Mouse (Mus musculus): ENCODE measurements around the gene Dusp18. TPM values are rescaled to one million over a fixed set of nuclear protein-coding genes. Genes with fewer than 3 reads are reported as not detected.
A peak's percentile ranks its signal among the peaks of the same experiment; 100 is the strongest.

Dusp18 gene
- polyA plus RNA-seq, 1 experiment from 2014 or later = 16.6 TPM

DNA sequence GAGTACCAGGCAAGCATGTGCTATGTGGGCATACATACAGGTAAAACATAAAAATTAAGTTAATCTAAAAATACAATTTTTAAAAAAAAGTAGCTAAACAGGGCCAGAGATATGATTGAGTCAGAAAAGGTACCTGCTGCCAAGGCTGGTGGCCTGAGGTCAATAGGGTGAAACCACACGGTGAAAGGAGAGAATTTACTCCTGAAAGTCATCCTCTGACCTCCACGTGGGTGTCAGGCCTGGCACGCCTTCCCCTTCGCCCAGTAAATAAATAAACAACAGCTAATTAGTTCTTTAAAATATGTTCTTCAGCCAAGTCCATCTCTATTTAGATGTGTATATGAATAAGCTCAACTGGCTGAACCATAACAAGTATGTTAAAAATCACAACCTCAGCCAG, 34.7 kb upstream of the Dusp18 start:
- DNase-seq (ENCODE audit: low spot score) = no peak
- Histone ChIP-seq H3K27ac (replicated peaks) (no peak overlapping the region), H3K4me1 (peaks cover 11% of the 10 kb centered on the region), H3K9me3 (no peaks in the 10 kb centered on the region), H3K27me3 (replicated peaks; ENCODE audit: low read depth, poor library complexity, severe bottlenecking) (peaks cover 41% of the 10 kb centered on the region), H3K36me3 (replicated peaks) (no peaks in the 10 kb centered on the region), H3K4me3 (no peak overlapping the region)
- WGBS = 75% methylated on average over 4 of the region's 4 CpGs

GRCm38 (mm10) chr11:3862661-3863453, 32.2 kb upstream of the Dusp18 start:
- Histone ChIP-seq H3K36me3 (replicated peaks) (no peaks in the 10 kb centered on the region), H3K27me3 (replicated peaks; ENCODE audit: low read depth, poor library complexity, severe bottlenecking) (peaks cover 56% of the 10 kb centered on the region), H3K9me3 (no peaks in the 10 kb centered on the region), H3K27ac (replicated peaks) (no peak overlapping the region), H3K4me3 (peak overlapping the region; percentile 67), H3K4me1 (peaks cover 11% of the 10 kb centered on the region)
- 71% methylated on average over 19 of the region's 19 CpGs for WGBS
- no peak for DNase-seq (ENCODE audit: low spot score)

DNA sequence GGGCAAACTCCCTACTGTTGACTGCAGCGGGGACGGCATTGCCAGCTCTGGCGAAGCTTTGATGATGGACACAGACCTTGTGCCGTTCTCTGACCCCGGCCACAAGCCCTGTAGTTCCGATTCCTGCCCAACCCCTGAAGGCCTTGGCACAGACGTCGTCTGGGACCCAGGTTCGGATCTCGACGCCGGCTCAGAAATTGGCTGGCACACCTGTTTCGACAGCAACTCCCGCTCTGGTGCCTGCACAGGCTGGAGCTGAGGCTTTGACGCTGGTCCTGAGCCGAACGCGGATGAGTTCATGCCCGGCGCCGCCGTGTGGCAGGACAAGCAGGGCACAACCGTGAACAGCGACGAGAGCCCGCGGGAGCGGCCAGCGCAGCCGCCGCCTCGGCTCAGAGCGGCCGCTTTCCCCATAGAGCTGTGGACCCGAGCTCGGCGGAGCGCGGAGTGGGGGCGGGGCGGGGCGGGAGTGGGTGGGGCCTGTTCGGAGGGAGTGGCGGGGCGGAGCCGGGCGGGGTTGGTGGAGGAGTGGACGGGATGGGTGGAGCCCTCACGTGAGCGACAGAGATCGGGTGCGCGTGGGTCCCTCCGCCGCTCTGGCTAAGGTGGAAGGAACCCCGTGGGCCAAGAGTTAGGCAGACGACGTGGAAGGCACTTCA, 31.5 kb upstream of the Dusp18 start, which contains the start of gene Osbp2:
Osbp2 (minus strand) TSS at position 450 of the 659 bp plus-strand sequence.
- Histone ChIP-seq H3K4me3 (peak within 1 kb of the TSS; percentile 67), H3K4me1 (peaks cover 11% of the 10 kb centered on the region), H3K27me3 (replicated peaks; ENCODE audit: low read depth, poor library complexity, severe bottlenecking) (peaks cover 56% of the 10 kb centered on the region), H3K36me3 (replicated peaks) (no peaks in the 10 kb centered on the region), H3K9me3 (no peaks in the 10 kb centered on the region), H3K27ac (replicated peaks) (peak within 1 kb of the TSS; percentile 77)
- WGBS = 4% methylated on average over 58 of the region's 58 CpGs
- DNase-seq (ENCODE audit: low spot score) = peak; percentile 93

DNA sequence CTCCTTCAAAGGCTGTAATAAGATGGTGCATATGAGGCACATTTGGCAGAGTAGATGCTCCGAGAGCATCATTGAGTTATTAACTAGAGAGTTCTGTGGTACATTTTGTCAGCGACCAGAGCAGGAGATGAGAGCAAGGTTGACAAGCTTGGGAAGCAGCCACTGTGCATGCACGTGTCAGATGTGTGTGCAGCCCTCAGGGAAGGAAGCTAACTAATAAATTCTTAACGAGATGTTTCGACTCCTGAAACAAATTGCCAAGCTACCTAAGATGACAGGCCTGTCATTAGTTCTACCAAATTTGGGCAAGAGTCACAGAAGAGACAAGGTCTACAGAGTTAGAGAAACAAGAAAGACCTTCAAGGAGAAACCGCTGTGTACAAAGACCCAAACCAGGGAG, 30.7 kb upstream of the Dusp18 start:
- H3K27ac ChIP-seq (replicated peaks) = no peak overlapping the region; the same call in 1 of the 2 replicates
- DNase-seq (ENCODE audit: low spot score) = no peak
- H3K4me1 ChIP-seq = peaks cover 11% of the 10 kb centered on the region
- no peaks in the 10 kb centered on the region for H3K36me3 ChIP-seq (replicated peaks)
- H3K9me3 ChIP-seq = no peaks in the 10 kb centered on the region
- peaks cover 56% of the 10 kb centered on the region for H3K27me3 ChIP-seq (replicated peaks; ENCODE audit: low read depth, poor library complexity, severe bottlenecking)
- H3K4me3 ChIP-seq = peak overlapping the region; percentile 67
- WGBS = 38% methylated on average over 6 of the region's 6 CpGs

DNA sequence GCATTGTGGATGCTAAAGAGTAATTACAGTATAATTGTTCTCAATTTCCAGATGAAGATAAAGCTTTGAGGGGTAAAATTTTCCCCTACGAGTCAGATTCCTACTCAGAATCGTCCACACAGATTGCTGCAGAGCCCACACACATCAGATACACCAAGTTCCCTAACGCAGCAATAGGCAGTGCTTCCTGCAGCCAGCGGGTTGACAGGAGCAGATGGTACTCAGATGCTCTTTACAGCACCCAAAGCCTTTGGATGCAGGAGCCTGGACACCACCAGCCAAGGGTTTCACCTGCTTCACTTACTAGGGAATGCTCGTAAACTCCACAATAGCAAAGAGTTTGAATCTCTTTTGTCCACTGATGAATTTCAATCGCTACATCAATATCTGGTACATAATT, 18.6 kb upstream of the Dusp18 start:
- H3K36me3 ChIP-seq (replicated peaks) = no peaks in the 10 kb centered on the region
- DNase-seq (ENCODE audit: low spot score) = no peak
- WGBS = 85% methylated on average over 6 of the region's 6 CpGs
- H3K27me3 ChIP-seq (replicated peaks; ENCODE audit: low read depth, poor library complexity, severe bottlenecking) = no peaks in the 10 kb centered on the region
- H3K4me1 ChIP-seq = no peaks in the 10 kb centered on the region
- H3K9me3 ChIP-seq = no peaks in the 10 kb centered on the region
- no peak overlapping the region for H3K27ac ChIP-seq (replicated peaks)
- no peak overlapping the region for H3K4me3 ChIP-seq

GRCm38 (mm10) chr11:3878660-3879059, 16.4 kb upstream of the Dusp18 start:
- H3K4me1 ChIP-seq = no peaks in the 10 kb centered on the region
- no peaks in the 10 kb centered on the region for H3K36me3 ChIP-seq (replicated peaks)
- no peaks in the 10 kb centered on the region for H3K27me3 ChIP-seq (replicated peaks; ENCODE audit: low read depth, poor library complexity, severe bottlenecking)
- H3K9me3 ChIP-seq = no peaks in the 10 kb centered on the region
- no peak for DNase-seq (ENCODE audit: low spot score)
- H3K4me3 ChIP-seq = no peak overlapping the region
- no peak overlapping the region for H3K27ac ChIP-seq (replicated peaks)
- WGBS = 78% methylated on average over 7 of the region's 7 CpGs

DNA sequence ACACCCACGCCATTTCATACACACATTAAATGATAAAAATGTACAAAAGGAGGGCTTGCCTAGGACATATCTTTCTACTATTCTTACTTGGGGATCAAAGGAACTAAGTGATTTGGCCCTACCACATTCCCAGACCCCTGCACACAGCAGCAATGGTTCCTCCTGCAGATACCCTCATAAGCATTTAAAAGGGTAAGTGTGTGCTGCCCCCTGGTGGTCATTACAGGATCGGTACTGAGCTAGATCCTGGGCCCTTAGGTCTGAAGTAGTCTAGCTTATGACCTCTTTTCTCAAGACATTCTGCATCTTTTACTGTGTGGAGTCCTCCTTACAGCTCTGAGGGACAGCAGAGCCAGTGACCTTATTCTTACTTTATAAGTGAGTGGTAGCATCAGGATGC, 15.2 kb upstream of the Dusp18 start:
- Histone ChIP-seq H3K27me3 (replicated peaks; ENCODE audit: low read depth, poor library complexity, severe bottlenecking) (no peaks in the 10 kb centered on the region), H3K4me3 (no peak overlapping the region), H3K4me1 (peaks cover under 1% of the 10 kb centered on the region), H3K9me3 (no peaks in the 10 kb centered on the region), H3K27ac (replicated peaks) (no peak overlapping the region), H3K36me3 (replicated peaks) (no peaks in the 10 kb centered on the region)
- DNase-seq (ENCODE audit: low spot score) = peak; percentile 78
- 35% methylated on average over 2 of the region's 2 CpGs for WGBS

- Histone ChIP-seq H3K9me3 (no peaks in the 10 kb centered on the region), H3K4me3 (no peak overlapping the region), H3K27ac (replicated peaks) (no peak overlapping the region), H3K4me1 (peaks cover 10% of the 10 kb centered on the region), H3K27me3 (replicated peaks; ENCODE audit: low read depth, poor library complexity, severe bottlenecking) (no peaks in the 10 kb centered on the region), H3K36me3 (replicated peaks) (no peaks in the 10 kb centered on the region)
- WGBS = 91% methylated on average over 3 of the region's 3 CpGs
- DNase-seq (ENCODE audit: low spot score) = no peak
These were observed 11.3 kb upstream of the Dusp18 start for GRCm38 (mm10) chr11:3883711-3884110.

- DNase-seq (ENCODE audit: low spot score) = no peak
- WGBS = 79% methylated on average over 5 of the region's 5 CpGs
- Histone ChIP-seq H3K4me1 (peaks cover 10% of the 10 kb centered on the region), H3K4me3 (no peak overlapping the region), H3K27me3 (replicated peaks; ENCODE audit: low read depth, poor library complexity, severe bottlenecking) (no peaks in the 10 kb centered on the region), H3K27ac (replicated peaks) (no peak overlapping the region), H3K9me3 (no peaks in the 10 kb centered on the region), H3K36me3 (replicated peaks) (no peaks in the 10 kb centered on the region)
These were observed 7.7 kb upstream of the Dusp18 start for GRCm38 (mm10) chr11:3887331-3887730.

GRCm38 (mm10) chr11:3893970-3894369, 1.1 kb upstream of the Dusp18 start:
- H3K4me3 ChIP-seq = peak overlapping the region; percentile 67
- no peaks in the 10 kb centered on the region for H3K27me3 ChIP-seq (replicated peaks; ENCODE audit: low read depth, poor library complexity, severe bottlenecking)
- no peaks in the 10 kb centered on the region for H3K9me3 ChIP-seq
- no peak for DNase-seq (ENCODE audit: low spot score)
- H3K4me1 ChIP-seq = peaks cover 13% of the 10 kb centered on the region
- peak overlapping the region; percentile 92; the same call in 1 of the 2 replicates for H3K27ac ChIP-seq (replicated peaks)
- 83% methylated on average over 6 of the region's 6 CpGs for WGBS
- peaks cover 24% of the 10 kb centered on the region for H3K36me3 ChIP-seq (replicated peaks)

DNA sequence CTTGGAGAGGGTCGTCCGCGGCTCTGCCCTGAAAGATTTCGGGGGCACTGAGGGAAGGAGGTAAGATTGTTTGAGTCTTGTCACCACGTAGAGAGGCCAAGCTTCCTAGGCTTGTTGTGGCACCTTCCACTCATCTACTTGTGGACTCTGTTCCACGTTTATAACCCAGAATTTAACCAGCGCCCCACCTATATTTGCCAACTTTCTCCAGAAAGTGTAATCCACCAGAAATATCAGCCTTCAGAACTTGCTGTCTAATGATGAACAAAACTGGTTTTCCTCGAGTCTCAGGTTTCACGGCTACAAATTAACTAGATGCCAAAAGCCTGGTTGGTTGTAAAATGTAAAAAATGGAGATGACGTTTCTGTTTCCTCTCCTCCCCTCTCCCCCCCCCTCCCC, 418 bp downstream of the Dusp18 start:
- H3K4me1 ChIP-seq = peaks cover 13% of the 10 kb centered on the region
- H3K27ac ChIP-seq (replicated peaks) = peak overlapping the region; percentile 92
- H3K27me3 ChIP-seq (replicated peaks; ENCODE audit: low read depth, poor library complexity, severe bottlenecking) = no peaks in the 10 kb centered on the region
- WGBS = 8% methylated on average over 10 of the region's 10 CpGs
- peak overlapping the region; percentile 67 for H3K4me3 ChIP-seq
- no peak for DNase-seq (ENCODE audit: low spot score)
- no peaks in the 10 kb centered on the region for H3K9me3 ChIP-seq
- H3K36me3 ChIP-seq (replicated peaks) = peaks cover 34% of the 10 kb centered on the region

DNA sequence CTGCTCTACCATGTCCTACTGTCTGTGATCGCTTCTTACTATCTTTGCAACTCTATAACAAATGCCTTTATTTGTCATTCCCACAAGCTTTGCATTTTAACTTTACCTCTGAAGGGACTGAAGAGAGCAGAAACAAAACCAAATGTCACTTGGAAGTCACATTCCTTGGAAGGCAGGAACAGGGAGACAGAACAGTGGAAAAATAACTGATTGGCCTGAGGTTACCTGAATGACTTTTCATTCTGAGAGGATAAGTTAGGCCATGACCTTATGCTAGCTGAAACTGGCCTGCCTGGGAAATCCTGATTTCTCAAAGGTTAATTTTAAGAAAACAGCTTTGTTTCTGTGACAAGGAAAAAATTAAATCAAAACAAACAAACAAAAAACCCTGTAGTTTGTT, 893 bp downstream of the Dusp18 start:
- H3K4me3 ChIP-seq = peak overlapping the region; percentile 67
- peaks cover 34% of the 10 kb centered on the region for H3K36me3 ChIP-seq (replicated peaks)
- DNase-seq (ENCODE audit: low spot score) = no peak
- 100% methylated on average over 1 of the region's 1 CpGs for WGBS
- peaks cover 13% of the 10 kb centered on the region for H3K4me1 ChIP-seq
- peak overlapping the region; percentile 92; the same call in 1 of the 2 replicates for H3K27ac ChIP-seq (replicated peaks)
- H3K9me3 ChIP-seq = no peaks in the 10 kb centered on the region
- H3K27me3 ChIP-seq (replicated peaks; ENCODE audit: low read depth, poor library complexity, severe bottlenecking) = no peaks in the 10 kb centered on the region

GRCm38 (mm10) chr11:3900296-3900695, 5.3 kb downstream of the Dusp18 start:
- Histone ChIP-seq H3K4me3 (no peak overlapping the region), H3K27me3 (replicated peaks; ENCODE audit: low read depth, poor library complexity, severe bottlenecking) (no peaks in the 10 kb centered on the region), H3K36me3 (replicated peaks) (peaks cover 34% of the 10 kb centered on the region), H3K27ac (replicated peaks) (no peak overlapping the region), H3K9me3 (no peaks in the 10 kb centered on the region), H3K4me1 (peaks cover 7% of the 10 kb centered on the region; the same call in 1 of the 2 replicates)
- 89% methylated on average over 6 of the region's 6 CpGs for WGBS
- DNase-seq (ENCODE audit: low spot score) = no peak

All from embryonic facial prominence, embryonic 10.5 days (tissue).